Mouse (Mus musculus): Measurements from ENCODE around the gene Gm17416. TPM values are rescaled to one million over a fixed set of nuclear protein-coding genes. Genes with fewer than 3 reads are reported as not detected.
A peak's percentile ranks its signal among the peaks of the same experiment; 100 is the strongest.

Gene Gm17416
- not detected in 2 replicates for polyA plus RNA-seq (2015; fragmentation: Nextera tagmentation; extraction: Ambion mirVana)

DNA sequence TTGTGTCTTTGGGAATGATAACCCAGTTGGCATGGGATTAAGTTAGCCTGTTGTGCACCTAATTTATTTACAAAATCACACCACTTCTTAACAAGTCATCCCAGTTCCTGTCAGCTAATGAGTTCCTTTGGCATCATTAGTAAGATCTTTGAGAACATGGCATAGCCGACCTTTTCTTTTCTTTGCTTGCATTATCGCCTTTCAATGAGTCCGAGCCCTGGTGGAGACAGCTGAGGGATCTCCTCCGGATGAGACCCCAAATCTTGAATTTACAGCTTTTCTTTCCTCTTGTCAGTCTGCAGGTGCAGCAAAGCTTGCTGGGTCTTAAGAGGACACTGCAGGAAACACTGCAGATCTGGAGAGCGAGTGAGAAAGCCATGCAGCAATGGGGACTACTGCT lies at the start of gene Gm17416:
Gene Gm17416, plus strand, starts transcription at position 301 of the 400 bp plus-strand sequence.
- H3K27me3 ChIP-seq (replicated peaks; ENCODE audit: control insufficient read depth, insufficient read depth, low read length), result no peaks in the 10 kb centered on the region
- no peak within 1 kb of the TSS for H3K4me3 ChIP-seq (ENCODE audit: low read depth, low read length)
- H3K36me3 ChIP-seq (ENCODE audit: control insufficient read depth, insufficient read depth), result no peaks in the 10 kb centered on the region
- no peak for ATAC-seq
- no peak within 1 kb of the TSS for H3K4me2 ChIP-seq (replicated peaks; ENCODE audit: low read depth)
- H3K4me1 ChIP-seq (replicated peaks; ENCODE audit: control insufficient read depth, insufficient read depth, low read length), result no peaks in the 10 kb centered on the region
- no peak within 1 kb of the TSS for H3K9ac ChIP-seq (ENCODE audit: low read depth, low read length)
- no peak within 1 kb of the TSS for H3K27ac ChIP-seq (ENCODE audit: low read depth, low read length)
- WGBS, result 85% methylated on average over 5 of the region's 5 CpGs
- no peak for TF ChIP-seq CTCF (IDR thresholded peaks at IDR 0.05; ENCODE audit: low read depth)
- no peaks in the 10 kb centered on the region for H3K9me3 ChIP-seq (ENCODE audit: control insufficient read depth)

DNA sequence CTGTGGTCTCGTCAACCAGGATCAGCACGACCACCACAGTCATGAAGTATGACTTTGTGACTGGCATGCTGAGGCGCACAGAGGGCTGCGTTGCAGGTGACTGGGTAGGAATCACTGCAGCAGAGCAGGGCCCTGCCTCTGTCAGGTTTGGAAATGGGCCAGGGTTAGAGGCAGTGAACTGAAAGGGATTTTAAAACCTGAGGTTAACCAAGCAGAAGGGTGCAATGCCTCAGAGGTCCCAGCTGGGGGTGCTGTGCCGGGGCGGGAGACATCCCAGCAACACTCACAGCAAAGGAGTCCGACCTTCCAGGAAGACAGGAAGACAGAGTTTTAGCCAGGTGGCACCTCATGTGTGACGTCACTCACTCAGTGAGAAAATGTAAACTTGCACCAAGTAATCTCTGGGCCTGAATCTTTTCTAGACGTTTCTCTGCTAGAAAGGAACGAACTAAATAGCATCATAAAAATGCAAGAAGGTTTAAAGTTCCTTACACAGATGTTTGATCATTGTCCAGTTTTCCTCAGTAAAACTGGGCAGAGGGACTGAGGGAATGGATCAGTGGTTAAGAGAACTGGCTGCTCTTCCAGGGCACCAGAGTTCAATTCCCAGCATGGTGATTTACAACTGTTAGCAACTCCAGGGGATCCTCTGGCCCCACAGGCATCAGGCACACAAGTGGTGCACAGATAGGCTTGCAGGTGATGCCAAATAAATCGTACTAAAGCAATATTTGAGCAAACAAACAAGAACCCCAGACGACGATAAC lies 29.0 kb upstream of the Gm17416 start, which contains the start of gene Defb29:
Gene Defb29, minus strand, starts transcription at position 155 of the 767 bp plus-strand sequence.
- 45% methylated on average over 13 of the region's 13 CpGs for WGBS
- H3K4me1 ChIP-seq (replicated peaks; ENCODE audit: control insufficient read depth, insufficient read depth, low read length), result no peaks in the 10 kb centered on the region; the same call in 1 of the 2 replicates
- no peak within 1 kb of the TSS for H3K4me2 ChIP-seq (replicated peaks; ENCODE audit: low read depth)
- no peak for ATAC-seq
- no peaks in the 10 kb centered on the region for H3K9me3 ChIP-seq (ENCODE audit: control insufficient read depth)
- H3K27ac ChIP-seq (ENCODE audit: low read depth, low read length), result no peak within 1 kb of the TSS
- no peaks in the 10 kb centered on the region for H3K27me3 ChIP-seq (replicated peaks; ENCODE audit: control insufficient read depth, insufficient read depth, low read length)
- H3K36me3 ChIP-seq (ENCODE audit: control insufficient read depth, insufficient read depth), result no peaks in the 10 kb centered on the region
- TF ChIP-seq CTCF (IDR thresholded peaks at IDR 0.05; ENCODE audit: low read depth), result peak; percentile 58
- H3K9ac ChIP-seq (ENCODE audit: low read depth, low read length), result no peak within 1 kb of the TSS
- no peak within 1 kb of the TSS for H3K4me3 ChIP-seq (ENCODE audit: low read depth, low read length)

DNA sequence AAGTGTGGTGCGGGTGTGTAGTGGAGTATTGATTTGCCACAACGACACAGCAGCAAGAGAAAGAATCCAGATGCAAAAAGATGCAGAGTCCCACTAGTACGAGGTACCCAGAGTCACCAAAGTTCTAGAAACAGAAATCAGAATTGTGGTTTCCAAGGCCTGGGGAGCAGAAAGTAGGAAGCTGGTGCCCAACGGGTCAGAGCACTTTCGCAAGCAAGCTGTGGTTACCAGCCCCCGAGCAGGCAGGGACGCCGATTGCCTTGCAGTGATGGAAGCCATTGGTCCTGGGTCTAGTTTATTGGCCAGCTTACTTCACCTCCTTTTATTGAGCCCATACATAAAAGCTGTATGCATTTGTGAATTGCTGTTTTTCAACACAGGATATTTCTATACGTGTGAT lies 27.2 kb upstream of the Gm17416 start:
- Histone ChIP-seq H3K36me3 (ENCODE audit: control insufficient read depth, insufficient read depth) (no peaks in the 10 kb centered on the region), H3K27me3 (replicated peaks; ENCODE audit: control insufficient read depth, insufficient read depth, low read length) (no peaks in the 10 kb centered on the region), H3K9ac (ENCODE audit: low read depth, low read length) (no peak overlapping the region), H3K9me3 (ENCODE audit: control insufficient read depth) (no peaks in the 10 kb centered on the region), H3K27ac (ENCODE audit: low read depth, low read length) (no peak overlapping the region), H3K4me2 (replicated peaks; ENCODE audit: low read depth) (no peak overlapping the region), H3K4me3 (ENCODE audit: low read depth, low read length) (no peak overlapping the region), H3K4me1 (replicated peaks; ENCODE audit: control insufficient read depth, insufficient read depth, low read length) (no peaks in the 10 kb centered on the region; the same call in 1 of the 2 replicates)
- WGBS, result 78% methylated on average over 9 of the region's 9 CpGs
- no peak for TF ChIP-seq CTCF (IDR thresholded peaks at IDR 0.05; ENCODE audit: low read depth)
- ATAC-seq, result no peak

DNA sequence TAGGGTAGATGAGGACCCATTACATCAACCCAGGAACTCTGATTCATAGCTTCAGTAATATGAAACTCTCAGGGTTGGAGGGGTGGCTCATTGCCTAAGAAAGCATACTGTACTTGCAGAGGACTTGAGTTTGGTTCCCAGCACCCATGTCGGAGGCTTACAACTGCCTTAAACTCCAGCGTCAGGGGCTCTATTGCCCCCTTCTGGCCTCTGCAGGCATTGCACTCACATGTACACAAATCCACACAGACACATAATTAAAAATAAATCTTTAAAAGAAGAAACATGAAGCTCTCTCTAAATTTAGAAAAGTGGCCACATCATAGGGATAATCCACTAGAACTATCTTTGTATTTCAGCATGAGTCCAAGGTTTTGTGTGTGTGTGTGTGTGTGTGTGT lies 26.2 kb upstream of the Gm17416 start:
- no peaks in the 10 kb centered on the region for H3K9me3 ChIP-seq (ENCODE audit: control insufficient read depth)

DNA sequence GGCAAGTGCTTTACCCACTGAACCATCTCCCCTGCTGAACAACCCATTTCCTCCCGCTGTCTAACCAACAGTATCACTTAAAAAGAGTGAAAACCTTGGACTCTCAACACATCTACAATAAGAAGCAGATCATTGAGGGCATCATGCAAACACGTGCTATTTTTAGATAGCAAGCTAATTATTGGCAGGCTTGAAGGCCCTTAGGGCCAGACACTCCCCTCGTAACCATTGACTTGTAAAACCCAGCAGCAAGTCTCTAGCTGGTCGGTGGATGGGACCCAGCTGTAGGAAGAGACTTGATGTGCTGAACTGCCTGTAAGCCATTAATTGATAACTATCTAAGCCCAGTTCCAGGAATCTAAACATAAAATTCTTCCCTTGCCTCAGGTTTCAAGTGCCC lies 25.7 kb upstream of the Gm17416 start:
- H3K9ac ChIP-seq (ENCODE audit: low read depth, low read length), result no peak overlapping the region
- no peak overlapping the region for H3K4me2 ChIP-seq (replicated peaks; ENCODE audit: low read depth)
- TF ChIP-seq CTCF (IDR thresholded peaks at IDR 0.05; ENCODE audit: low read depth), result no peak
- ATAC-seq, result peak; percentile 41; the same call in 1 of the 2 replicates
- no peaks in the 10 kb centered on the region for H3K27me3 ChIP-seq (replicated peaks; ENCODE audit: control insufficient read depth, insufficient read depth, low read length)
- no peaks in the 10 kb centered on the region; the same call in 1 of the 2 replicates for H3K4me1 ChIP-seq (replicated peaks; ENCODE audit: control insufficient read depth, insufficient read depth, low read length)
- no peak overlapping the region for H3K4me3 ChIP-seq (ENCODE audit: low read depth, low read length)
- H3K27ac ChIP-seq (ENCODE audit: low read depth, low read length), result no peak overlapping the region
- 32% methylated on average over 4 of the region's 4 CpGs for WGBS
- no peaks in the 10 kb centered on the region for H3K9me3 ChIP-seq (ENCODE audit: control insufficient read depth)
- H3K36me3 ChIP-seq (ENCODE audit: control insufficient read depth, insufficient read depth), result no peaks in the 10 kb centered on the region

More for the DNA sequence above, 26.2 kb upstream of the Gm17416 start:
- TF ChIP-seq CTCF (IDR thresholded peaks at IDR 0.05; ENCODE audit: low read depth), result peak; percentile 46
- no peaks in the 10 kb centered on the region for H3K27me3 ChIP-seq (replicated peaks; ENCODE audit: control insufficient read depth, insufficient read depth, low read length)
- no peak overlapping the region for H3K4me2 ChIP-seq (replicated peaks; ENCODE audit: low read depth)
- ATAC-seq, result no peak
- no peaks in the 10 kb centered on the region for H3K36me3 ChIP-seq (ENCODE audit: control insufficient read depth, insufficient read depth)
- H3K4me1 ChIP-seq (replicated peaks; ENCODE audit: control insufficient read depth, insufficient read depth, low read length), result no peaks in the 10 kb centered on the region; the same call in 1 of the 2 replicates
- H3K9ac ChIP-seq (ENCODE audit: low read depth, low read length), result no peak overlapping the region
- 79% methylated on average over 2 of the region's 2 CpGs for WGBS
- H3K4me3 ChIP-seq (ENCODE audit: low read depth, low read length), result no peak overlapping the region
- no peak overlapping the region for H3K27ac ChIP-seq (ENCODE audit: low read depth, low read length)

DNA sequence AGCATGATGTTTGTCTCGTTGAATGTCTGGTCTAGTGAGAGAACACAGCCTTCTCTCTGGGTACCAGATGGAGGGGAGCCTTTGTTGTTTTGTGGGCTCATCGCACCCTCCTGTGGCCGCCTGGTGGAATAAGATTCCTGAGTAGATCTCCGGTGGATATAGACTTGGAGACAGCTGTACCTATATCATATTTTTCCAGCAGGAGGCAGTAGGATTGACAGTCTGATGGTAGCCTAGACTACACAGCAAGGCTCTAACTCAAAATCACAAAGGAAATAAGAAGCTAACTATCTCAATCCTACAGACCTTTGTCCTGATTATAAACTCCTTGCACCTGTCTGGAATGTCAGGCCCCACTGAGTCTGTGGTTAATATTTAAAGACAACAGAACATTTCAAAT lies 24.4 kb upstream of the Gm17416 start:
- 6% methylated on average over 4 of the region's 4 CpGs for WGBS

More for the DNA sequence above, 24.4 kb upstream of the Gm17416 start:
- Histone ChIP-seq H3K27me3 (replicated peaks; ENCODE audit: control insufficient read depth, insufficient read depth, low read length) (no peaks in the 10 kb centered on the region), H3K4me2 (replicated peaks; ENCODE audit: low read depth) (no peak overlapping the region), H3K9me3 (ENCODE audit: control insufficient read depth) (no peaks in the 10 kb centered on the region), H3K36me3 (ENCODE audit: control insufficient read depth, insufficient read depth) (no peaks in the 10 kb centered on the region), H3K27ac (ENCODE audit: low read depth, low read length) (no peak overlapping the region; the same call in 1 of the 2 replicates), H3K4me1 (replicated peaks; ENCODE audit: control insufficient read depth, insufficient read depth, low read length) (no peaks in the 10 kb centered on the region; the same call in 1 of the 2 replicates), H3K4me3 (ENCODE audit: low read depth, low read length) (no peak overlapping the region), H3K9ac (ENCODE audit: low read depth, low read length) (no peak overlapping the region)
- ATAC-seq, result peak; percentile 87
- peak; percentile 89 for TF ChIP-seq CTCF (IDR thresholded peaks at IDR 0.05; ENCODE audit: low read depth)

Data from intestine, postnatal 0 days (tissue).